Mouse (Mus musculus) midbrain, postnatal 0 days (tissue): ENCODE measurements at regions not wholly inside any gene's neighbourhood (a gene's known extent, or its start where the extent isn't known, plus 50 kb on each side); places are given as distances from the start of the nearest gene placed in this dataset.

Source experiments
- ATAC-seq: fragments of 200-750 bp; cut with Nextera tagmentation; 2 replicates; pipeline ENCODE4 v1.8.0; 2017; ENCODE audit warnings: moderate number of reproducible peaks, mild to moderate bottlenecking, moderate TSS enrichment, moderate library complexity; ENCODE audit not compliant: low FRiP score
- DNase-seq: peaks from one replicate; pipeline ENCODE4 v3.0.0-alpha.2; 2015; ENCODE audit warnings: low spot score
- H3K27ac ChIP-seq: fragments of 300-500 bp; sonication (generic); 2 replicates; pipeline ENCODE4 v1.5.1; 2014; ENCODE audit warnings: low read depth, mild to moderate bottlenecking, low read length, mixed read lengths
- H3K27me3 ChIP-seq: fragments of 300-500 bp; sonication (generic); 2 replicates; pipeline ENCODE4 v1.6.1; 2014; ENCODE audit warnings: low read length, control low read depth, mixed read lengths; ENCODE audit not compliant: insufficient read depth
- H3K36me3 ChIP-seq: fragments of 300-500 bp; sonication (generic); 2 replicates; pipeline ENCODE4 v1.6.1; 2014; ENCODE audit warnings: low read length, control low read depth, mixed read lengths; ENCODE audit not compliant: insufficient read depth
- H3K4me1 ChIP-seq: fragments of 300-500 bp; sonication (generic); 2 replicates; pipeline ENCODE4 v1.6.1; 2014; ENCODE audit warnings: mild to moderate bottlenecking, control low read depth, antibody characterized with exemption, low read length, mixed read lengths; ENCODE audit not compliant: insufficient read depth
- H3K4me2 ChIP-seq: fragments of 300-500 bp; sonication (generic); 2 replicates; pipeline ENCODE4 v1.6.1; 2014; ENCODE audit warnings: low read depth, mild to moderate bottlenecking, low read length, mixed read lengths; ENCODE audit not compliant: poor library complexity, severe bottlenecking
- H3K4me3 ChIP-seq: fragments of 300-500 bp; sonication (generic); 2 replicates; pipeline ENCODE4 v1.5.1; 2014; ENCODE audit warnings: low read depth, mild to moderate bottlenecking, low read length, moderate library complexity
- H3K9ac ChIP-seq: fragments of 300-500 bp; sonication (generic); replicated peaks from 2 replicates; pipeline ENCODE4 v1.6.1; 2014; ENCODE audit warnings: mild to moderate bottlenecking, low read length, moderate library complexity, mixed read lengths; ENCODE audit not compliant: poor library complexity, severe bottlenecking
- H3K9me3 ChIP-seq: fragments of 300-500 bp; sonication (generic); 2 replicates; pipeline ENCODE4 v1.6.1; 2016; ENCODE audit warnings: low read length, control low read depth
- CTCF ChIP-seq: IDR thresholded peaks from 2 replicates; pipeline ENCODE4 v1.5.1; 2016; ENCODE audit warnings: antibody characterized with exemption, mild to moderate bottlenecking
- WGBS: fragments of 180-500 bp; shearing (Covaris S2); extraction: QIAGEN DNeasy Blood & Tissue Kit; methylation state at CpG from one replicate; pipeline ENCODE4 v1.1.7; 2014; 5-methylcytosine and 5-hydroxymethylcytosine counted together

DNA sequence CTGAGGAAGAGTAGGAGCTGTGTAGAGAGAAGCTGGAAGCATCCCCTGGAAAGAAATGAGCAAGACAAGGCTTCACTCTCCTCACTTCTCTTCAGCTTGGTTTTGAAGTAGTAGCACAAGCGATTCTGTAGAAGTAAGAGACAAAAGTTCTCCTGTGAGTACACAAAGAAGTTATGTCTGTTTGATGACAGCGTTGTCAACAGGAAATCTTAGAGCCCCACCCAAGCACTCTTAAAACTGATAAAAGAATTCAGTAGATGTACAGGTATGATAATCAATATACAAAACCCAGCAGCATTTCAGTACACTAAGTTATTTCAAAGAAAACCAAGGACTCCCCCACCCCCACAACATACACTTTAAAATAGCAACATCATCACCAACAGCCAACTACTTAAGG is 194.9 kb downstream of the Etnk1 start:
- H3K9me3 ChIP-seq, result no peaks in the 10 kb centered on the region
- no peak overlapping the region for H3K4me2 ChIP-seq
- 95% methylated on average over 2 of the region's 2 CpGs for WGBS
- no peak overlapping the region for H3K27ac ChIP-seq
- H3K9ac ChIP-seq, result no peak overlapping the region
- no peaks in the 10 kb centered on the region for H3K4me1 ChIP-seq
- no peak overlapping the region for H3K4me3 ChIP-seq
- no peak for ATAC-seq
- TF ChIP-seq CTCF, result no peak
- no peaks in the 10 kb centered on the region for H3K36me3 ChIP-seq
- no peak for DNase-seq
- H3K27me3 ChIP-seq, result no peaks in the 10 kb centered on the region

GRCm38 (mm10) chr6:143365840-143366239 is 198.8 kb downstream of the Etnk1 start:
- Histone ChIP-seq H3K4me1 (no peaks in the 10 kb centered on the region), H3K4me3 (no peak overlapping the region), H3K4me2 (no peak overlapping the region), H3K27ac (no peak overlapping the region), H3K27me3 (no peaks in the 10 kb centered on the region), H3K36me3 (no peaks in the 10 kb centered on the region), H3K9ac (no peak overlapping the region), H3K9me3 (no peaks in the 10 kb centered on the region)
- no peak for ATAC-seq
- TF ChIP-seq CTCF, result no peak
- no peak for DNase-seq
- 95% methylated on average over 5 of the region's 5 CpGs for WGBS

DNA sequence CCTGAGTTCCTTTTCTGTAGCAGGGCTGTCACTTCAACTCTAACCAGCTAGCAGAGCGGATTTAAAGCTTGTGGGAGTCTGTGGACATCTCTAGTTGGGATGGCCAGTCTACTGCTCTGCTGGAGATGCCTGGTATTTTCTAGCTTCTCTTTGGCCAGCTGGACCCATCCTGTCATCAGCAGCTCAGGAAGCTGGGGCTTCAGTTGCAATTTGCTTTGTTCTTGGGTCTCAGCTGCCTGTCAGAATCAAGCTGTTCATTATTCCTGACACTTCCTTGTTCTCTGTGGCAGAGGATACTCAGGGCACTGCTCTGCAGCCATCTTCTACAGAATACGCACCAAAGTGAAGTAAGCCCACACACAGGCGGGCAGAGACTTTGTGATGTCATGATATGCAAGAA is 200.8 kb downstream of the Etnk1 start:
- Histone ChIP-seq H3K4me1 (no peaks in the 10 kb centered on the region), H3K4me3 (no peak overlapping the region), H3K27ac (no peak overlapping the region), H3K36me3 (no peaks in the 10 kb centered on the region), H3K9ac (no peak overlapping the region), H3K4me2 (no peak overlapping the region), H3K9me3 (no peaks in the 10 kb centered on the region), H3K27me3 (no peaks in the 10 kb centered on the region)
- TF ChIP-seq CTCF, result no peak
- DNase-seq (peak; percentile 38), ATAC-seq (no peak)
- WGBS, result 55% methylated on average over 3 of the region's 3 CpGs

GRCm38 (mm10) chr6:143368646-143369045 is 201.6 kb downstream of the Etnk1 start:
- Histone ChIP-seq H3K27ac (no peak overlapping the region), H3K4me1 (no peaks in the 10 kb centered on the region), H3K9ac (no peak overlapping the region), H3K4me2 (no peak overlapping the region), H3K9me3 (no peaks in the 10 kb centered on the region), H3K36me3 (no peaks in the 10 kb centered on the region), H3K27me3 (no peaks in the 10 kb centered on the region), H3K4me3 (no peak overlapping the region)
- DNase-seq (no peak), ATAC-seq (no peak)
- 76% methylated on average over 8 of the region's 8 CpGs for WGBS
- TF ChIP-seq CTCF, result no peak

GRCm38 (mm10) chr6:143372487-143372886 is 205.5 kb downstream of the Etnk1 start:
- no peak overlapping the region for H3K27ac ChIP-seq
- no peak overlapping the region for H3K4me3 ChIP-seq
- DNase-seq (no peak), ATAC-seq (no peak)
- no peaks in the 10 kb centered on the region for H3K36me3 ChIP-seq
- no peaks in the 10 kb centered on the region for H3K27me3 ChIP-seq
- H3K4me2 ChIP-seq, result no peak overlapping the region
- H3K9ac ChIP-seq, result no peak overlapping the region
- H3K9me3 ChIP-seq, result no peaks in the 10 kb centered on the region
- no peaks in the 10 kb centered on the region for H3K4me1 ChIP-seq
- no peak for TF ChIP-seq CTCF
- WGBS, result 18% methylated on average over 5 of the region's 5 CpGs

GRCm38 (mm10) chr6:143373686-143374273 is 206.8 kb downstream of the Etnk1 start:
- no peaks in the 10 kb centered on the region for H3K4me1 ChIP-seq
- peak; percentile 66 for DNase-seq
- H3K9ac ChIP-seq, result no peak overlapping the region
- H3K4me2 ChIP-seq, result no peak overlapping the region
- WGBS, result 64% methylated on average over 15 of the region's 15 CpGs
- ATAC-seq, result no peak
- no peaks in the 10 kb centered on the region for H3K27me3 ChIP-seq
- TF ChIP-seq CTCF, result peak; percentile 79
- no peaks in the 10 kb centered on the region for H3K9me3 ChIP-seq
- H3K36me3 ChIP-seq, result no peaks in the 10 kb centered on the region
- H3K4me3 ChIP-seq, result no peak overlapping the region
- no peak overlapping the region for H3K27ac ChIP-seq
